Mouse (Mus musculus) forelimb bud, embryonic 11.5 days (tissue): ENCODE results near the gene Dennd1a.
A peak's percentile ranks its signal among the peaks of the same experiment; 100 is the strongest.

Experiments
- DNase-seq: peaks from one replicate; pipeline ENCODE4 v3.0.0-alpha.2; 2012; ENCODE audit warnings: low read depth, low spot score

Gene Dennd1a

DNA sequence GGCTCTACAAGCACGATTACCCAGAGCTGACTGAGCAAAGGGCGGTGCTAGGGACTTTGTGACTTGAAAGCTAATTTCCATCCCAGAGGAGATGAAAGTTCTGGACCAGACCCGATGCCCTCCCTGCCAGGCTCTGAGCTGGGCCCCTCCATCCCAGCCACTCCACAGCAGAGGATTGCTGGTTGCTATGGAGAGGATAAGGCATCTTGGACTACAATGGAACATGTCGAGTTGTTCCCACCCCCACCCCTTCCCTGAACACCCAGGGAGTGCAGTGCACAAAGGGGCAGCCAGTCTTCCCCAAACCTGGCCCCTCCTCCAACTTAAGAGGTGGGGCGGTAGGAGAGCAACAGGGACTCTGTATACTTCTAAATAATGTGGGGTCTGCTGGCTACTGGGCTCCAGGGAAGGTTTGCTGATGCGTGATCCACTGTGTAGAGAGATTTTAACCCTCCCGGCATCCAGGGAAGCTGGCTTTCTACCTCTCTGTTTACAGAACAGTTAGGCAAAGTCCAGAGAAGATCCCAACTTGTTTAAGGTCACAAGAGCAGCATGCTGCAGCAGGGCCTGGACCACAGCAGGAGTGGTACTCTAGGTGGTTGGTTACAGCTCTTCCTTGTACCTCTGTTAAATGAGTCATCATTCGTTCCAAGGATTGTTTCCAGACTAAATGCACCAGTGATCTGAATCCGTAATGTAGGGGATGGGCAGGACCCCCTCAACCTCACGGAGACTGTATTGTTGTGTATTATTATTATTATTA, 509.1 kb downstream of the Dennd1a start:
- no peak for DNase-seq

DNA sequence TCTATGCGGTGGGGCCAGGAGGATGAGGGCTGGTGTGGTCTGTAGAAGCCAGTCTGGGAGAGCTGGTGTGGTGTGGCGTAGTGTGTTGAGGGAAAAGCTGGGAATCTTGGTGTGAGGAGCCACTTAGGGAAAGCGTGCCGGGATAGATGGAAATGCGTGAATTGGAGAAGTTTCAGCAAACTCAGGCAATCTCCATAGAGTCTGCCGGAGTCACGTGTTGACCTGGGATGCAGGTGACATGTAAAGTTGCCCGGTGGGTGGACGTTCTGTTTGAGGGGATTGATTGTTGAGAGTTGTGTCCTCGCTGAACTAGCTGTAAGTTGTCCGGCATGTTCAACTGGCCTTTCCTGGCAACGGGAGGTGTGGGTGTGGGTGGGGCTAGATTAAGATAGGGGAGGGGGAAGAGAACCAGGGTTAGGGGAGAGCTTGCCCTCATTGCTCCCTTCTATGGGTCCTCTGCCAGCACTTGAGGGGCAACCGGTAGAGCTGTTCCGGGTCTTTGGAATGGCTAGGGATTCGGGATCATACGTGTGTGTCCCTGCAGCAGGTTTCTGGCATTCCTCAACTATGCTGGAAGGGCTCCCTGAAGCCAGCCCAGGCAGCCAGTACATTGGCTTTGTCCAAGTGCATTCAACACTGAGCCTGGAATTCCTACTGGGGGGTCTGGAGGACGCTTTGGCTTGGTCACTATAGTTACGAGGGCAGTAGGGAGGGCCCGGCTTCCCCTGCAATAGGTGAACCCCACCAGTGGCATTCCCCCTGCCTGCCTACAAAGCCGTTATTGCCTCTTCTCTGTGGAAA, 510.4 kb downstream of the Dennd1a start:
- DNase-seq = no peak

DNA sequence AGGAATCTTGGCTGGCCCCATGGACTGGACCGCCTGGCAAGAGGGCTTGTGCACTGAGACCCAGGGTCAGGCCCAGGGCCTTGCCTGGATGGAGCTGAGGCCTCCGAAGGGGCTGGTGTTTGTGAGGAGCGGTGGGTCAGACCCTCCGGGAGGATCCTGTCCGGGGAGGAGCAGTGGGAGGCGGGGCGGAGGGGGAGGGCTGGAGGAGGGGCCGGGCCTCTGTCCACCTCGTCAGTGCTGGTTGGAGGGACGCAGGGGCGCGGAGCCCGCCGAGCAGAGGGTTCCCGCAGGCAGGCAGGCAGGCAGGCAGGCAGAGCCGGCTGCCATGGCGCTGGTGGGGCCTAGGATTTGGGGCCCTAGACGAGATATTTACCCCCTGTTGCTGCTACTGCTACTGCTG, 511.2 kb downstream of the Dennd1a start, which contains the start of gene Crb2:
Gene Crb2 (plus strand): TSS at position 234 of the 400 bp plus-strand sequence.
- no peak for DNase-seq

- DNase-seq = no peak
Measured at GRCm38 (mm10) chr2:37774571-37774970, 512.6 kb downstream of the Dennd1a start.

- peak; percentile 90 for DNase-seq
Measured at GRCm38 (mm10) chr2:37771618-37772285, 515.4 kb downstream of the Dennd1a start.

GRCm38 (mm10) chr2:37769793-37770192, 517.4 kb downstream of the Dennd1a start:
- DNase-seq = no peak

DNA sequence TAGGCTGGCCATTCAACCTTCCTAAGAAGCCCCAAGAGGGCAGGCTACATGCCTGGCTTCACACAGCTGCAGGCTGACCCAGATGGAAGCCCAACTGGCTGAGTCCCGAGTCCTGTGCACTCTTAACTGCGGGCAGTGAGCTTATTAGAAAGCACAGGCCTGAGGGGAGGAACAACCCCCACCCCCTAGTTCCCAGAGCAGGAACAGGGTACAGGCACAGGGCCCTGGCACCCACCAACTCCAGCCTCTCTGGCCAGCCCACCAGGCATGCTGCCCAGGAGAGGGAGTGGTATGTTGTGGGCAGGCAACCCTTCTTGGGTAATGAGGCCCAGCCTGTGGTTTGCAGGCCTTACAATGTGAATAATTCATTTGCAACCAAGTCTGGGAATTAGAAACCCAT, 518.3 kb downstream of the Dennd1a start:
- no peak for DNase-seq

DNA sequence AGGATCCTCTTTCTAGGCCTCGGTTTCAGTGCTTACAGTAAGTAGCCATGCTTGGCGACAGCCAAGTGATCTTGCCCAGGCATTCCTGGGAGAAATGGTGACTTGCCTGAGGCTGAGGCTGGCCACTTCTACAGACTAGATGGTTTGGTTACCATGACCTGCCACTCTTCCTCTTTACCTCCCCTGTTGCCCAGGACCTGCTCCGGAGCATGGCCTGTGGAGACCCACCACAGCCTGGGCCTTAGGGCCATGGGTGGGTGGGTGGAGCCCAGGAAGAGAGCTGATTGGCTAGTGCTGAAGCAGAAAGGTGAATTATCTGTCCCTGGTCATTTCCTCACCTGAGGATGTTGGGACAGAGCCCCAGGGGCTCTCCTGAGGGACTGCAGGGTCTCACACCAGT, 519.5 kb downstream of the Dennd1a start:
- DNase-seq = no peak

DNA sequence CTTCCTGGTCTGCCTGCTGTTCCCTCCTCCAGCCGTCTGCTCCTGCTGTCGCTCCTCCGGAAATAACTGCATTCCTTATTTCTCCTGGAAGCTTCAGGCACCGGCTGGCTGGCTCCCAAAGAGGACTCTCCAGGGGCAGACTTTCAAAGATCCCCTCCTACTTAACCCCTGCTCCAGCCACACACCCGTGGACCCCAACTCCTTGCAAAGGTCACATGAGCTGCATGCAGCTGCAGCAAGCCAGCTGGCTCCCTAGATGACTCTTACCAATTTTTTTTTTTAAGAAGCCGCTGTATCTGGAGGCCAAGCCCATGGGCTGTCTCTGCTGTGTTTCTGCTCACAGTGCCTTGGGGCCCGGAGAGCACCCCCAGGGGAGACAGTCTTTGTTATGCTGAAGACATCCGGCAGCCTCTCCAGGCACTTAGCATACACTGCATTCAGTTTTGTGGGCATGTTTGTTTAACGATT, 520.1 kb downstream of the Dennd1a start:
- no peak for DNase-seq

DNA sequence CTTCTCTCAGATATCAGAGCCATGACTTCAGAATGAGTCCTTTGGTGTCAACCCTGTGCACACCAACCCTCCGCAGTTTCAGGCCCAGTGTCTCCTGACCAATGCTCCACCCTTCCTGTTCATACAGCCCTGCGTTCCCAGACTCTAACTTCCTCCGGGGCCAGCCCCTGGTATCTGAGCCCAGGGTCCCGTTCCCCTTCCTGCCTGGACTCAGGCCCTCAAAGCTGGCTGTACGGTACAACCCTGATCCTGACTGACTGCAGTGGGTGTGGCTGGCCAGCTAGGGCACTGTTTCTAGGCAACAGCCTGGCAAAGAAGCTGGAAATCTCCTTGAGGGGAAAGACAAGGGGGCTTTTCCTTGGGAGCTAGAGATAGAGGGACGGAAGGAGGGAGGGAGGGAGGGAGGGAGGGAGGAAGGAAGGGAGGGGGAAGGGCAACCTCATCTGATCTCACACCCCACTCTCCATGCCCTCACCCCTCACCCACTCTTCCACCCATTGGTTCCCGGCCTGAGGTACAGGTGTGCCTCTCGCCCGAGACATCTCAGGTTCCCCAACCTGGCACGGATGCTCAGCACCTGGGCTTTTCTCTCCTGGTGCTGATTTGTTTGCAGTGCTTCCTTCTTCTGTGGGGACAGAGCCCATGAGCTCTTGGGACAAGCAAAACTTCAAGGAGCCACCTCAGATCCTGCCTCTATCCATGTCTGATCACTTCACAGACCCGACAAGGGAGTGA, 521.0 kb downstream of the Dennd1a start:
- no peak for DNase-seq

DNA sequence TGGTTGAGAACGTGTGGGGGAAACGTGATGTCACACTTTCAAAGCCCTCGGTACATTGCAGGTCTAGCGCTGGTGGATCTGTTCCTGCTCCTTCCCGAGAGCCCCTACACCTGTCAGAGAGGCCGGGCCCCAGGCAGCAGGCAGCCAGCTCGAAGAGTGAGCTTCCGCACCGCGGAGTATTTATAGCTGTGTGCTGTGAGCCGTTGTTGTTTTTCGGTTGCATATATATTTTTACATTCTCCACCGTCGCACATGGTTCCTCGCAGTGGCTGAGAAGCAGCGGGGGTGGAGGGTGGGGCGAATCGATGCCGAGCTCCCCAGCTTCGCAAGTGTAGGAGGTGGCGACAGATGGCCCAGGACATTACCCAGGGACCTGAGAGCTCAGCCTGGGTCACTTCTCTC, 522.1 kb downstream of the Dennd1a start:
- no peak for DNase-seq

GRCm38 (mm10) chr2:37764514-37764913, 522.7 kb downstream of the Dennd1a start:
- no peak for DNase-seq

DNA sequence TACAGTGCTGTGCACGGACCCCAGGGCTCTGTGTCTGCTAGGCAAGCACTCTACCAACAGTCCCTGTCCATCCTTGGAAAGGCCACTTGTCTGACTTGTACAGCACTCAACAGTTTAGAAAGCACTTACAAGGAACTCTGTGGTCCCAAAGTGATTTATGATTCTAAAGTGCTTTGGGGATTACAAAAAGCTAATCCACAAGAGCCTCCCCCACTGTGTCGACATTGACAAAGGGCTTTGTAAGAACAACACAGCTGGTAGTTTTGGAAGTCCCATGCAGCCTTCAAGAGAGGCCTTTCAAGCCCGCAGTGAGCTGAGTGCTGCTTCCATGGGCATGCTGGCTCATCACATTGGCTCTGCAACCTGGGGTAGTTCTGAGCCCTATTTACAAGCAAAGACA, 523.6 kb downstream of the Dennd1a start:
- no peak for DNase-seq

- no peak for DNase-seq
Measured at GRCm38 (mm10) chr2:37760633-37761032, 526.6 kb downstream of the Dennd1a start.

GRCm38 (mm10) chr2:37758343-37759015, 528.7 kb downstream of the Dennd1a start:
- no peak for DNase-seq

- DNase-seq = no peak
Measured at GRCm38 (mm10) chr2:37757784-37758183, 529.4 kb downstream of the Dennd1a start.

DNA sequence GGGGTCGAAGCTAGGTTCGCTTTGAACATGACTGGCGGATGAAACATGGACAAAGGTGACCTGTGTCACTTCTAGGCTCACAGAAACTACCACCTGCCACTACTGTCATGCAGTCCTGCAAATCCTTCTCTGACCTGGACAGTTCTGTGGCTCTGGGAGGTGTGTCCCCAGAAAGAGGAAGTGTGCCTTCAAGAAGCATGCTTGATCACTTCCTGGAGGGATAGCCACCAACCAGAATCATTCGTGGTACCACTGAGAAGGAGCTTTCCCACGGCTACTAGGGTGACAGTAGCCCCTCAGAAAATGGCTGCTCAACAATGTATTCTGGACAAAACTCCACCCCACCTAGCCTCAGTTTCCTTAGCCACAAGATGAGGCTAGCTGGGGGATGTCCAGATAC, 530.2 kb downstream of the Dennd1a start:
- no peak for DNase-seq

DNA sequence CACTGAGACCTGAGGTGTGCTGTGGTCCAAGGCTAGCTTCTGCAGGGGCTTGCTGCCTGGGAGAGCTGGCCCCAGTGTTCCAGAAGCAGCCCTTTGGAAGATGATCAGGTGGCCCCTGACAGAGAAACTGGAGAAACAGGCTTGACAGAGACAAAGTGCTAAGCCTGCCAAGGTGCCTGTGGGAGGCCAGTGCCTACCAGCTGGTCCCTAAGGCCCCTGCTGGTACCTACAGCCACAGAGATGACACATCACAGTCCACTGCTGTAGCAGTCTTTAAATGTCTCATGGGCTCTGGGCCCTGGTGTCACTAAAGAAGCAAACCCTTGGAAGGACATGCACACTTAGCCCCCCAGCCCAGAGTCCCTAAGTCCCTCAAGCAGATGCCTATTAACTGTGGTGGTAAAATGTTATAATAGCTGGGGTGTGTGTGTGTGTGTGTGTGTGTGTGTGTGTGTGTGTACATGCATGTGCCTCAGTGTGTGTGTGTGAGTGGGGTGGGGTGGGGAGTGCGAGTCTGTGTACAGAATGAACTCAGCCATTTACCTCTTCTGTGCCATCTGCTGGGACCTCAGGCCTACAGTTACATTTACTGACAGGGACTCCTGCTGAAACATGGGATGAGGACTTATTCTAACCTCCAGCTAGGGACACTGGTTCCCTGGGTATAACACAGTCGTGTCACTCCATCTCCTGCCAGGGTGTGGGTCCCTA, 530.8 kb downstream of the Dennd1a start:
- no peak for DNase-seq

DNA sequence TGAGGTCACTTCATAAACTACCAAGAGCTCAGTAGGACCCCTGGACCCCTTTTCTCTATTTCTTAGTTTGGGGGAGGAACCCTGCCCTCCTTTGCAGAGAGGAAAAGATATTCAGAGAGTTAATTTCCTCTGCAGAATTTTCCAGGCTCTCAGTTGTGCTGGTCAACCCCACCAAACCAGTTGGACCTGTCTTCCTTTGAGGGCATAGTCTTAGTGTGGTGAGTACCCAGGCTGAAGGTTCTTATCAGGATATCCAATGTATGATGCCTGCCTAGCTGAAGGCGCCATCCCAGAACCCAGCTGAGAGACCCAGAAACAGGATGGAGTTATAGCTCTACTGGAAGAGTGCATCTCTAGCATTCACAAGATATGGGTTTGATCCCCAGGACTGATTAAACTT, 536.1 kb downstream of the Dennd1a start:
- DNase-seq = no peak

DNA sequence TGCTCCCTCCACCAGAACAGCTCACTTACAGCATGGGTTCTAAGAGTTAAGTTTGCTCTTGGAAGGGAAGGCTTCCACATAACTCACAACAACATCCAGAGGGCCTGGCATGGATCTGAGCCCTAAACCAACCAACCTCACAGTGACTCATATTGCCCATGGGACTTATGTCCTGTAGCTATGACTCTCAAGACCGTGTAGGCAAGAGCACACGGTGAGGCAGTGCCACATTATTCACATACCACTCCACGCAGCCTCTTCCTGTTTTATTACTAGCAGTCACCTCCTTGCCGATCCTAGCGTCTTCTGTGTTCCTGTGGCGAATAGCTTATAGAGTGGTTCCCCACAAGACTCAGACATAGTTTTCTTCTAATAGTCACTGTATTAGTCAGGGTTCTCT, 537.9 kb downstream of the Dennd1a start:
- DNase-seq = no peak
